In genomic region chr13:37963354-37964007, GRCm38 (mm10) we compare ENCODE assay signal across 8 mouse cellular contexts. TPM values are rescaled to one million over a fixed set of nuclear protein-coding genes. Genes with fewer than 3 reads are reported as not detected.
DNase-seq lines count a peak whose midpoint lies in the region; ATAC-seq and TF ChIP-seq lines count a peak whose summit lies in the region.

No protein-coding gene starts in this region.

- no peaks in the 10 kb centered on the region for H3K9me3 ChIP-seq in embryonic facial prominence, embryonic 12.5 days
- peaks cover 6% of the 10 kb centered on the region; the same call in 1 of the 2 replicates for H3K9me3 ChIP-seq in limb, embryonic 12.5 days
- H3K9me3 ChIP-seq in midbrain, embryonic 13.5 days = no peaks in the 10 kb centered on the region

- intact Hi-C loops in heart, adult 2 months (cut with DNase I) = no loop called here

- H3K27me3 ChIP-seq in embryonic facial prominence, embryonic 12.5 days = no peaks in the 10 kb centered on the region
- H3K27me3 ChIP-seq in heart, adult 2 months (ENCODE audit: control insufficient read depth, insufficient read depth, low read length) = no peaks in the 10 kb centered on the region
- 0 out of 2 replicates have a peak, but pooled peaks cover 7% of the 10 kb centered on the region for H3K27me3 ChIP-seq in limb, embryonic 12.5 days
- H3K27me3 ChIP-seq in midbrain, embryonic 13.5 days = peaks cover 11% of the 10 kb centered on the region; the same call in 1 of the 2 replicates
- H3K27me3 ChIP-seq in small intestine, adult 2 months (ENCODE audit: control insufficient read depth, insufficient read depth, low read length) = no peaks in the 10 kb centered on the region

- H3K27ac ChIP-seq in embryonic facial prominence, embryonic 12.5 days = no peak overlapping the region
- no peak overlapping the region for H3K27ac ChIP-seq in heart, adult 2 months
- H3K27ac ChIP-seq in limb, embryonic 12.5 days = no peak overlapping the region
- no peak overlapping the region for H3K27ac ChIP-seq in midbrain, embryonic 13.5 days
- H3K27ac ChIP-seq in small intestine, adult 2 months (ENCODE audit: insufficient read depth, low read depth, low read length) = no peak overlapping the region

- peak; percentile 94 for DNase-seq in 416B (ENCODE audit: low read depth)
- peak; percentile 89 for DNase-seq in adrenal gland, postnatal 14 days
- peak; percentile 71 to 74 for DNase-seq in heart, adult 2 months
- peak; percentile 77 for DNase-seq in kidney, adult 18-20 months

- no peak for ATAC-seq in embryonic facial prominence, embryonic 12.5 days (ENCODE audit: insufficient number of reproducible peaks, insufficient read depth, low FRiP score, low TSS enrichment)
- no peak for ATAC-seq in limb, embryonic 12.5 days (ENCODE audit: insufficient number of reproducible peaks, insufficient read depth, low FRiP score, low TSS enrichment, low read depth)
- ATAC-seq in midbrain, embryonic 13.5 days = peak; percentile 43

- 1% methylated on average over 12 of the region's 12 CpGs for WGBS in embryonic facial prominence, embryonic 12.5 days
- WGBS in heart, adult 2 months = 4% methylated on average over 12 of the region's 12 CpGs
- 1% methylated on average over 12 of the region's 12 CpGs for WGBS in limb, embryonic 12.5 days
- 1% methylated on average over 12 of the region's 12 CpGs for WGBS in midbrain, embryonic 13.5 days
- 6% methylated on average over 12 of the region's 12 CpGs for WGBS in small intestine, adult 2 months

- H3K79me2 ChIP-seq in heart, adult 2 months (replicated peaks; ENCODE audit: control insufficient read depth, insufficient read depth, low read length) = no peaks in the 10 kb centered on the region

- no peaks in the 10 kb centered on the region for H3K36me3 ChIP-seq in embryonic facial prominence, embryonic 12.5 days
- no peaks in the 10 kb centered on the region for H3K36me3 ChIP-seq in heart, adult 2 months (ENCODE audit: control insufficient read depth, insufficient read depth, low read length)
- H3K36me3 ChIP-seq in limb, embryonic 12.5 days = no peaks in the 10 kb centered on the region
- no peaks in the 10 kb centered on the region for H3K36me3 ChIP-seq in midbrain, embryonic 13.5 days
- H3K36me3 ChIP-seq in small intestine, adult 2 months (ENCODE audit: control insufficient read depth, insufficient read depth, low read length) = no peaks in the 10 kb centered on the region

- H3K4me3 ChIP-seq in embryonic facial prominence, embryonic 12.5 days = peak overlapping the region; percentile 35
- peak overlapping the region; percentile 45 for H3K4me3 ChIP-seq in heart, adult 2 months
- peak overlapping the region; percentile 41 for H3K4me3 ChIP-seq in limb, embryonic 12.5 days (replicated peaks)
- peak overlapping the region; percentile 32 for H3K4me3 ChIP-seq in midbrain, embryonic 13.5 days (replicated peaks)
- peak overlapping the region; percentile 57 for H3K4me3 ChIP-seq in small intestine, adult 2 months (ENCODE audit: low read depth, low read length)

- TF ChIP-seq POLR2A in heart, adult 2 months (IDR thresholded peaks at IDR 0.05; ENCODE audit: insufficient read depth, low read depth, low read length) = no peak
- no peak for TF ChIP-seq POLR2A in small intestine, adult 2 months (IDR thresholded peaks at IDR 0.05; ENCODE audit: low read depth, low read length)

- peak overlapping the region; percentile 41 for H3K9ac ChIP-seq in embryonic facial prominence, embryonic 12.5 days
- H3K9ac ChIP-seq in heart, adult 2 months (ENCODE audit: low read depth, low read length) = peak overlapping the region; percentile 51
- H3K9ac ChIP-seq in limb, embryonic 12.5 days (replicated peaks) = peak overlapping the region; percentile 60
- H3K9ac ChIP-seq in midbrain, embryonic 13.5 days (replicated peaks) = no peak overlapping the region

- peak overlapping the region; percentile 54 for H3K4me2 ChIP-seq in embryonic facial prominence, embryonic 12.5 days (replicated peaks)
- H3K4me2 ChIP-seq in limb, embryonic 12.5 days = peak overlapping the region; percentile 63
- H3K4me2 ChIP-seq in midbrain, embryonic 13.5 days (replicated peaks) = peak overlapping the region; percentile 53

- TF ChIP-seq CTCF in heart, adult 2 months (IDR thresholded peaks at IDR 0.05) = peak; percentile 90
- peak; percentile 93; the same call in 1 of the 2 replicates for TF ChIP-seq CTCF in small intestine, adult 2 months (IDR thresholded peaks at IDR 0.05; ENCODE audit: extremely low read depth, insufficient read length, insufficient replicate concordance, low read depth, low read length)

- peaks cover 27% of the 10 kb centered on the region for H3K4me1 ChIP-seq in embryonic facial prominence, embryonic 12.5 days
- peaks cover 3% of the 10 kb centered on the region for H3K4me1 ChIP-seq in heart, adult 2 months (ENCODE audit: control insufficient read depth, insufficient read depth, low read length)
- H3K4me1 ChIP-seq in limb, embryonic 12.5 days (replicated peaks) = peaks cover 29% of the 10 kb centered on the region
- H3K4me1 ChIP-seq in midbrain, embryonic 13.5 days (replicated peaks) = peaks cover 36% of the 10 kb centered on the region
- peaks cover 8% of the 10 kb centered on the region for H3K4me1 ChIP-seq in small intestine, adult 2 months (ENCODE audit: control insufficient read depth, insufficient read depth, insufficient read length, low read length)

- 0 out of 2 replicates have a peak, but pooled peaks have one; percentile 24 for TF ChIP-seq EP300 in heart, adult 2 months (IDR thresholded peaks at IDR 0.05; ENCODE audit: insufficient read depth, low read depth, low read length)

RNA-seq across cellular contexts. Expression of gene Ssr1, which starts 30.5 kb away (rescaled TPM):
- total RNA-seq in adrenal gland, postnatal 14 days (2021) = 131 and 135 TPM in 2 replicates
- 119 and 135 TPM in 2 replicates for polyA plus RNA-seq in embryonic facial prominence, embryonic 12.5 days (2016; fragmentation: Nextera tagmentation; extraction: Ambion mirVana)
- total RNA-seq in heart, adult 2 months (2021) = 10 to 100 TPM; 41.7 to 44.9 TPM
- polyA plus RNA-seq in heart, adult 2 months (2012; rRNA removed) = 10.0 and 17.2 TPM in 2 replicates
- polyA plus RNA-seq in limb, embryonic 12.5 days (2016; fragmentation: Nextera tagmentation; extraction: Ambion mirVana) = 128 and 134 TPM in 2 replicates
- 60.4 and 80.5 TPM in 2 replicates for polyA plus RNA-seq in midbrain, embryonic 13.5 days (2015; fragmentation: Nextera tagmentation; extraction: Ambion mirVana)
- 1.8 and 3.0 TPM in 2 replicates for polyA plus RNA-seq in small intestine, adult 2 months (2012; rRNA removed)
